Mouse (Mus musculus) E14TG2a.4 (cell line): ENCODE measurements around the gene Gm10203.

Source experiments
- CTCF ChIP-seq: conservative IDR thresholded peaks from 2 replicates; pipeline ENCODE4 v1.5.1; 2014; ENCODE audit warnings: low read length
- NANOG ChIP-seq: IDR thresholded peaks from 2 replicates; pipeline ENCODE4 v1.6.1; 2014; ENCODE audit warnings: borderline replicate concordance, low read length, mixed read lengths
- POU5F1 ChIP-seq: IDR thresholded peaks from 2 replicates; pipeline ENCODE4 v1.6.1; 2014; ENCODE audit warnings: low read length, borderline replicate concordance

DNA sequence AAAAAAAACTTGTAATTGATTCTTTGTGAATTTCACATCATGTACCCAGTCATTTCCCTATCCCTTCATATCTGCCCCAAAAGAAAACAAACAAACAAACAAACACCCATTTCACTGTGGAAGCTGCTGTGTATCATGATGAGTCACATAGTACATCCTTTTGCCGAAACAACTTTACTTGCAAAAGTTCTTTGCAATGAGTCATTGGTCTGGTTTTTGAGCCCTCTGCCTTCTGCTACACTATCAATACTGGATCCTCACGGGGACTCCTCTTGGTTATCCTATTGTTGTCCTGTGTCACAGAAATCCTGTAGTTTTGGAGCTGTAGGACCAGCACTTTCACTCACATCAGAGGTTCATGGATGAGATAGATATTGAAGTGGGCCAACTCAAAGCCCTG, 21.1 kb upstream of the Gm10203 start:
- TF ChIP-seq CTCF (no peak), NANOG (no peak), POU5F1 (no peak)
